Mouse (Mus musculus): ENCODE results near the gene Gfy. TPM values are rescaled to one million over a fixed set of nuclear protein-coding genes. Genes with fewer than 3 reads are reported as not detected.

The Gfy gene
- polyA plus RNA-seq, 1 experiment: not detected

DNA sequence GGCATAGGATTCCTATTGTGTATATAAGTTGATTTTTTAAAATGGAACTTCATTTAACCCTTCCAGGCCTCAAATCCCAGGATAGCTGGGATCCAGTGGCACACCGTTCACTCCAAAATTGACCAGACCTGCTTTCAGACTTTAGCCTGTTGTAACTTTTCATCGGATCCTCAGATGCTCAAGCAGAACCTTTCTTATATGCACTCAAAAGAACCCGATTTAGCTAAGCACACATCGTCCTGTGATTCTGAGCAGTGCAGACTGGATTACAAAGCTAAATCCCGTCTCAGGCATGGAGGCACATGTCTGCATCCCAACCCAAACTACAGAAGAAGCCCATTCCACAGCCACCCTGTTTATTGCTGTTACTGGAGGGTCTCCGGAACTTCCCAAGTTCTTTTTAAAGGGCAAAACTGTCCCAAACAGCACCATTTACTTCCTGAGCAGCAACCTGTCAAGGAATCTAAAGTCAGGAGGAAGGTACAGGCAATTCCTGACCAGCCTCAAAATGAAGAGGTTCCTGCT is 51.6 kb downstream of the Gfy start:
- DNase-seq (ENCODE audit: low spot score): no peak

DNA sequence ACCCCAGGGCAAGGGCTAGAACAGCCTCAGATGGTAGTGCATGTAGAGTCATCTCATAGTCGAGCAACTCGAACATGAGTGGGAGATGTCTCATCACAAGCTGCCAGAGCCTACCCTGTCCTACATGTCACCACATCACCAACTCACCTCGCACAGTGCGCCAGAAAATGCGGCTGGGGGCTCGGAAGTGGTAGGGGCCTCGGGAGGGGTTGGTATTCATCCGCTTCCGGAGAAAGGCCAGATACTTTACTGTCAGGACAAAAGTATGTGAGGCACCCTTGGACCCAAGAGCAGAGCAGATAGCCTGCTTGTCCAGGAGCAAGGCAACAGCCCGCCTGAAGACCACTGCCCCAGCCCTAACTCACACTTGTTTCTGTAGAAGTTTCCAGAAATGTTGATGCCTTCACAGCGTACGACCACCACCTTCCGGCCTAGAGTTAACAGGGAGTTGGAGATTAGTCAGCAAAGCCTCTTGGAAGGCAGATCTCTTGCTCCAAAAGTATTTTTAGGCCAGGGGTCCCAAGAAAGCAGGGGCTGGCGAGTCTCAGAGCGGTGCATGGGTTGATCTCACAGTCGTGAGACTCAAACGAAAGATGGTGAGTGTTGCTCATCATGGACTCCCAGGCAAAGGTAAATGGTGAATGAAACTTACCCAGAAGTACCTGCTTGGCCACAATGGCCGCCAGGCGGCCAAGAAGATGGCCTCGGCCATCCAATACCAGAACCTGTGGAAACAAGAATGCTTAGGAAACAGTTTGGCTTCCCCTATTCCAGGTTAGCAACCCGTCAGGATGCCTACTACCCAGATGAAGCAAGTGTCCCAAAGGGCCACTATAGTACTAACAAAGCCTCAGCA is 52.3 kb downstream of the Gfy start:
- no peak for DNase-seq (ENCODE audit: low spot score)

Other genes with a start within 250 kb of the Gfy start
- 0.03 and 0.08 TPM in 2 replicates for gene Tsks, start 236.4 kb downstream of the Gfy start, polyA plus RNA-seq (2012; rRNA removed)
- 26.1 and 26.8 TPM in 2 replicates for gene Cpt1c, start 204.7 kb downstream of the Gfy start, polyA plus RNA-seq (2012; rRNA removed)
- gene Prmt1, start 193.0 kb downstream of the Gfy start, polyA plus RNA-seq (2012; rRNA removed): 183 and 244 TPM in 2 replicates
- gene Irf3, start 181.9 kb downstream of the Gfy start, polyA plus RNA-seq (2012; rRNA removed): 133 and 171 TPM in 2 replicates
- 28.6 and 34.8 TPM in 2 replicates for gene Bcl2l12, start 180.9 kb downstream of the Gfy start, polyA plus RNA-seq (2012; rRNA removed)
- 58.4 and 63.5 TPM in 2 replicates for gene Scaf1, start 163.2 kb downstream of the Gfy start, polyA plus RNA-seq (2012; rRNA removed)
- 383 and 414 TPM in 2 replicates for gene Rras, start 161.6 kb downstream of the Gfy start, polyA plus RNA-seq (2012; rRNA removed)
- gene Prr12, start 126.7 kb downstream of the Gfy start, polyA plus RNA-seq (2012; rRNA removed): 5.1 and 18.2 TPM in 2 replicates
- 59.9 and 69.6 TPM in 2 replicates for gene Nosip, start 117.1 kb downstream of the Gfy start, polyA plus RNA-seq (2012; rRNA removed)
- gene Prrg2, start 116.9 kb downstream of the Gfy start, polyA plus RNA-seq (2012; rRNA removed): 37.6 and 46.5 TPM in 2 replicates
- gene Rcn3, start 87.3 kb downstream of the Gfy start, polyA plus RNA-seq (2012; rRNA removed): 277 and 317 TPM in 2 replicates
- 144 and 157 TPM in 2 replicates for gene Fcgrt, start 75.7 kb downstream of the Gfy start, polyA plus RNA-seq (2012; rRNA removed)
- 903 and 1,312 TPM in 2 replicates for gene Rps11, start 55.1 kb downstream of the Gfy start, polyA plus RNA-seq (2012; rRNA removed)
- 3,442 and 3,633 TPM in 2 replicates for gene Rpl13a, start 50.8 kb downstream of the Gfy start, polyA plus RNA-seq (2012; rRNA removed)
- gene Gm45713, start 43.3 kb downstream of the Gfy start, polyA plus RNA-seq (2012; rRNA removed): 0.28 and 0.44 TPM in 2 replicates
- gene Flt3l, start 43.1 kb downstream of the Gfy start, polyA plus RNA-seq (2012; rRNA removed): 74.5 and 83.1 TPM in 2 replicates
- gene Pih1d1, start 25.3 kb downstream of the Gfy start, polyA plus RNA-seq (2012; rRNA removed): 48.3 and 58.3 TPM in 2 replicates
- 27.7 and 30.9 TPM in 2 replicates for gene Aldh16a1, start 25.0 kb downstream of the Gfy start, polyA plus RNA-seq (2012; rRNA removed)
- gene Slc17a7, start 15.6 kb downstream of the Gfy start, polyA plus RNA-seq (2012; rRNA removed): 0.03 and 0.04 TPM in 2 replicates
- not detected in 2 replicates for gene Pth2, start 1.4 kb upstream of the Gfy start, polyA plus RNA-seq (2012; rRNA removed)
- 0.12 and 0.15 TPM in 2 replicates for gene Ccdc155, start 25.3 kb upstream of the Gfy start, polyA plus RNA-seq (2012; rRNA removed)
- 5.1 and 7.5 TPM in 2 replicates for gene Dkkl1, start 32.6 kb upstream of the Gfy start, polyA plus RNA-seq (2012; rRNA removed)
- gene Tead2, start 36.2 kb upstream of the Gfy start, polyA plus RNA-seq (2012; rRNA removed): 29.1 and 29.2 TPM in 2 replicates
- 12.3 and 15.1 TPM in 2 replicates for gene Cd37, start 59.5 kb upstream of the Gfy start, polyA plus RNA-seq (2012; rRNA removed)
- gene Slc6a16, start 61.5 kb upstream of the Gfy start, polyA plus RNA-seq (2012; rRNA removed): not detected in 2 replicates
- not detected in 2 replicates for gene Slc6a21, start 97.9 kb upstream of the Gfy start, polyA plus RNA-seq (2012; rRNA removed)
- gene Trpm4, start 154.2 kb upstream of the Gfy start, polyA plus RNA-seq (2012; rRNA removed): 33.6 and 39.8 TPM in 2 replicates
- 0.59 and 1.1 TPM in 2 replicates for gene Hrc, start 155.7 kb upstream of the Gfy start, polyA plus RNA-seq (2012; rRNA removed)
- 1.4 and 1.9 TPM in 2 replicates for gene Ppfia3, start 187.4 kb upstream of the Gfy start, polyA plus RNA-seq (2012; rRNA removed)
- gene Lin7b, start 191.0 kb upstream of the Gfy start, polyA plus RNA-seq (2012; rRNA removed): 19.2 and 21.0 TPM in 2 replicates
- 364 and 412 TPM in 2 replicates for gene Snrnp70, start 216.2 kb upstream of the Gfy start, polyA plus RNA-seq (2012; rRNA removed)
- gene Kcna7, start 226.1 kb upstream of the Gfy start, polyA plus RNA-seq (2012; rRNA removed): 0.03 and 0.07 TPM in 2 replicates
- gene Ntf5, start 234.1 kb upstream of the Gfy start, polyA plus RNA-seq (2012; rRNA removed): 2.9 and 4.2 TPM in 2 replicates
- 0.14 TPM in 1 of 2 replicates, not detected in the other for gene Lhb, start 241.3 kb upstream of the Gfy start, polyA plus RNA-seq (2012; rRNA removed)

Measured in urinary bladder, adult 2 months (tissue).